Mouse (Mus musculus) thymus, postnatal 25 days (tissue): Measurements from ENCODE around the gene Skida1.
A peak's percentile ranks its signal among the peaks of the same experiment; 100 is the strongest.

Experiments
- DNase-seq: peaks from one replicate; pipeline ENCODE4 v3.0.0; 2022

Skida1 gene

GRCm38 (mm10) chr2:18038141-18038752 is 10.6 kb downstream of the Skida1 start:
- DNase-seq = no peak

DNA sequence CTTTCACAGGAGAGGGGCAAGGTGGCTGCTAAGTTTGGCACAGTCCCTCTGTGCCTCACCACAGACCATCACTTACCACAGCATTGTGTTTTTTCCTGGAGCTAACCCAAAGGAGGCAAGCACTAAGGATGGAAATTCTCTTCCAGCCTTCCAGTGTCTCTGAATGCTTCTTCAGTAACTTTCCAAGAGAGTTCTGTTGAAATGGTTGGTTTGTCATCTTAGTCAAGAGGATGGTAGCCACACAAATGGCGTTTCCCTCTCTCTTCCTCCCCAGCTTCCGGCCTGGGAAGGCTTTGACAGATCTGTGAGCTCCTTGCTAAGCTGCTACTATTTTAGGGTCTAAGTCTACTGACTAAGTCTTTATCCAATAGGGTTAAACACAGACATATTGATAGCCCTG is 11.4 kb downstream of the Skida1 start, which contains the start of gene A930004D18Rik:
Gene A930004D18Rik (minus strand): TSS at position 247 of the 400 bp plus-strand sequence.
- DNase-seq = no peak

- no peak for DNase-seq
These were observed 14.2 kb downstream of the Skida1 start for GRCm38 (mm10) chr2:18034371-18035250.

- no peak for DNase-seq
These were observed 15.4 kb downstream of the Skida1 start for GRCm38 (mm10) chr2:18033166-18034108.

DNA sequence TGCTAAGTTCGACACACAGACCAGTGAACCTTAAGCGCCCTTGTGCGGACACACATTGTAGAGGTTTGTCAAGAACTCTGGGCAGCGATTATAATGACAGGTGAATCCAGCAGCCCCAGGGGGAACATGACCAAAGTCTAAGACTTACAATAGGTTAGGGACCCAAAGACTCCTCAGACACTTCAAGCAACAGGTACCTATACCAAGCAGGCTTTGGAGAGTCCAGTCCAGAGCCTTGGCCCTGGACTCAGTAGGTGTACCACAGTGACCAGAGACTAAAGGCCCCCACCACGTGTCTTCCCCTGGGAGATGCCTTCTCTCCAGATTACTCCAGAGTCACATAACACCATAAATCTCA is 16.3 kb downstream of the Skida1 start:
- DNase-seq = no peak

GRCm38 (mm10) chr2:18031831-18032537 is 16.9 kb downstream of the Skida1 start:
- no peak for DNase-seq

DNA sequence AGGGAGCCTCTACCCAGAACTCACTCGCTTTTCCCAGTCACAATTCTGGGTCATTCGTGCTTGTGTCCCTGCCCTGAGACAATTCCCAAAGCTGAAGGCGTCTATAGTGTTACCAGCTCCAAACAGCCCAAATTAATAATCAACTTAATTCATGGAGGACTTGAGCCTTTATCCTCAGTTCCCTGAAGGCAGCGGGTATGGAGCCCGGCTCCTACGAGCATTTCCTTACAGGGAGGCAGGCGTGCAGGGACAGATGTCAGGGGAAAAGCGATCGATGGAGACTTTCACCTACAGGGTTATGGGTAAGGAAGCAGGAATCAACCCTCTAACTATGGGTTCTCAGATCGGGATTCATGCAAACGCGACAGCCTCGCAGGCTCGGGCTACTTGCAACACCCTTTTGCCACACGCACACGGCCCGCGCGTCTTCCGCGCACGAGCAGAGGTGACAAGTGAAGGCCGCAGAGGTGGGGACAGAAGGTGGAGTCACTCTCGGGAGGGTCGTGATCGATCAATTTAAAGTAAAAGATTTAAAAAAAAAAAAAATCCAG is 17.5 kb downstream of the Skida1 start:
- no peak for DNase-seq

GRCm38 (mm10) chr2:18030581-18030980 is 18.3 kb downstream of the Skida1 start:
- DNase-seq = no peak

GRCm38 (mm10) chr2:18029656-18030055 is 19.2 kb downstream of the Skida1 start:
- DNase-seq = no peak

- peak; percentile 68 for DNase-seq
These were observed 20.5 kb downstream of the Skida1 start for GRCm38 (mm10) chr2:18028140-18029021.

- peak; percentile 93 for DNase-seq
These were observed 21.3 kb downstream of the Skida1 start for GRCm38 (mm10) chr2:18027448-18028139.

GRCm38 (mm10) chr2:18026116-18026947 is 22.5 kb downstream of the Skida1 start:
- peak; percentile 30 for DNase-seq

- DNase-seq = no peak
These were observed 23.1 kb downstream of the Skida1 start for GRCm38 (mm10) chr2:18025781-18026115.

DNA sequence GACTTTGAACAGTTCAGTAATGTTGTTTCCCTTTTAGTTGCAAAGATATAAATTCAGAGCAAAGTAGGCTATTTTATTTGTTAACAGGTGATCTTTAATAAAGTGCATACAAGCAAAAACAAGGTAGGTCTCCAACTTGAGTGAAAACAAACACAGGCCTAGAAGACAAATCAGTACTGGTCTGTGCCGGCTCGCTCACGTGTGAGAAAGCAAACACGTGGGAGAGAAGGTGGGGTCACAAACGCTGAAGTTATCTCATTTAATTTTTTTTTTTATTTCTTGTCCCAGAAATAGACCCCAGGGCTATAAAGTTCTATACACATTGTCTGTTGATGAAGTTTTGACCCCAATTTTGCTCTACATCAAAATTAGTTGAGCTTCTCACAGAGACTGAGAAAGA is 23.7 kb downstream of the Skida1 start:
- no peak for DNase-seq

DNA sequence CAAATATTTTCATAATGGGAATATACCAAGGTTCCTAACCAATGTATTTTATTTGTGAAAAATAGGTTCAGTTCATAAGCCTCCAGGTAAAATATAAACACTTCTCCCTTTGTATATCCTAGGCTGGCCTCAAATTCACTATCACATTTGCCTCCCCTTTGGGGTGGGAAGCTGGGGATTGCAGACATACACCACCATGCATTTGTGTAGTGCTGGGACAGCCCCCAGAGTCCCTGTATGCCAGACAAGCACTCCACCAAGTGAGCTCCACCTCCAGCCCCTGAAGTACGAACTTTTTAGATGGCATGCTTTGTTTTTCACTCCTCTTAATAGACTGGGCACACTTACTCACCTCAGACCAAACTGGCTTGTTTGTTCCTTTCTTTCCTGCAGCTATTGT is 26.0 kb downstream of the Skida1 start:
- no peak for DNase-seq

GRCm38 (mm10) chr2:18019122-18019521 is 29.7 kb downstream of the Skida1 start:
- no peak for DNase-seq

GRCm38 (mm10) chr2:18017321-18017720 is 31.5 kb downstream of the Skida1 start:
- no peak for DNase-seq

DNA sequence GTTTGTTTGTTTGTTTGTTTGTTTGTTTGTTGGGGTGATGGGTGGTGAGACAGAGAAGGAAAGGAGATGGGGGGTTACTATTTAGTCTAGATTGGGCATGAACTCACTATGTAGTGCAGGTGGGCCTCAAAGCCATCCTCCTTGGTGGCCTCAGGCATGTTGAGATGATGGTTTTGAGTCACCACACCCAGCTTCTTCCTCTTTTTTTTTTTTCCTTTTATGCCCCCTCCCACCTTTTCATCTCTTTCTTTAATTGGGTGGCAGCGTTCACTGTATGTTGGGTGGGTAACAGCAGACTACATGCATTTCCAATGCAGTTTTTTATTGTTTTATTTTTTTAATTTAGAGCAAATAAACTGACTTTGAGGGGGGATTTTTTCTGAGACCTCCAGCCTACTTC is 32.2 kb downstream of the Skida1 start:
- no peak for DNase-seq

GRCm38 (mm10) chr2:18015581-18015980 is 33.3 kb downstream of the Skida1 start:
- DNase-seq = no peak

DNA sequence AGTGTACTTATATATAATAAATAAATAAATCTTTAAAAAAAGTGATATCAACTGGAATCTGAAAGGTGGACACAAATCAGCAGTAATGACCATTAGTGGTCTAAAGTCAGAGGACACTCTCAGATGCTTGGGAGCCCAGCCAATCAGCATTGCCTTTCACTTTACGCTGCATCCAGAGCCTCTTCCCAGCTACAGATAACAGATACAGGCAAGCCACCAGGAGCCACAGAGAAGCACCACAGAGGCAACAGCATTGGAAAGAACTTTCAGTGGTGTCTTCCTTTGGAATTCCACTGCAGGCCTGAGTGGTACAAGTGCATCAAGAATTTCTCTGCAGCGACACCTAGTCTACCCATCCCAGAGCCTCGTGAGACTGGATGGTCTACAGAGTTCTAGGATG is 36.0 kb downstream of the Skida1 start:
- no peak for DNase-seq
